Mouse (Mus musculus) megakaryocyte, embryonic 14.5 days (primary cell): ENCODE results near the gene Fnbp1l.

Experiments used
- FLI1 ChIP-seq: IDR thresholded peaks from 2 replicates; pipeline ENCODE4 v1.6.1; 2012; ENCODE audit warnings: low read length, inconsistent platforms, mixed read lengths
- GATA1 ChIP-seq: IDR thresholded peaks from 3 replicates; pipeline ENCODE4 v1.6.1; 2012; ENCODE audit warnings: mixed read lengths, low read length, inconsistent platforms, borderline replicate concordance

DNA sequence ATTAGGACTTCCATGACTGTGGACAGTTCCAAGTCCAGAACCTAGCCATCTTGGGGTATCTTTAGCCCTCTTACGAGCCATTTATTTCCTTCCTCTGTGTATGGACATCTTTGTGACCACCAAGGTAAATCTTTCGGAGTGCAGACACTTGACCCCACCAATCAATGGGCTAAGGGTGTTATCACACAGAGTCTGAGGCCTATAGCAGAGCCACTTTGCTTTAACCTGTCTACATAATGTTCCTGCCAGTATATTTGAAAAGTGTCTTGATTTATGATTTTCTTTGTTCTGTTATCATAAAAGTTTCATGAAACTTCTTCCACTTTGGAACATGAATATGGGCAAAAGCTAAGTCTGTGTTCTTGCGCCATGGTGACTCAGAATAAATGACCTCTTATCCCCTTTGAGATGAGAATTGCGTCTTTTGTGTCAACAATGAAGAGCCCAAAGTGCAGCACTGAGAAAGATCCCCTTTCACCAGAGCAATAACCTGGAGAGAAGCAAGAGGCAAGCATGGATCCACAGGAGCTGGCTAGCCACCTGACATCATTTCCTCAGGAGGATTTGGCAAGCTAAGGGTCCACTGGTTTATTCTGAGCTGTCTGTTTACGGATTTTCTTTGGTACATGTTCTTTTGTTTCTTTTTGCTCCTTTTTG is 39.9 kb upstream of the Fnbp1l start:
- no peak for TF ChIP-seq FLI1
- TF ChIP-seq GATA1: no peak
